Mouse (Mus musculus) heart, embryonic 14.5 days (tissue): Measurements from ENCODE around the gene Rpl28. TPM values are rescaled to one million over a fixed set of nuclear protein-coding genes. Genes with fewer than 3 reads are reported as not detected.

ENCODE experiments used
- ATAC-seq: fragments of 200-750 bp; cut with Nextera tagmentation; 2 replicates; pipeline ENCODE4 v1.8.0; 2017; ENCODE audit warnings: low read depth, moderate TSS enrichment; ENCODE audit not compliant: insufficient number of reproducible peaks, insufficient read depth, low FRiP score
- H3K27ac ChIP-seq, 2 experiments: fragments of 200-500 bp in 1 of 2; fragments of 300-500 bp in 1 of 2; sonication (generic) in 1 of 2; replicated peaks in 1 of 2; 2 replicates each; pipeline ENCODE4 v1.5.1; 2012 to 2014; ENCODE audit warnings: low read depth in 2 of 2, low read length in 2 of 2, control low read depth in 1 of 2, mild to moderate bottlenecking in 1 of 2, mixed read lengths in 1 of 2; ENCODE audit not compliant: control insufficient read depth in 1 of 2, insufficient read depth in 1 of 2
- H3K27me3 ChIP-seq: fragments of 300-500 bp; sonication (generic); 2 replicates; pipeline ENCODE4 v1.6.1; 2014; ENCODE audit warnings: mild to moderate bottlenecking, low read length, control low read depth; ENCODE audit not compliant: control insufficient read depth, insufficient read depth
- H3K36me3 ChIP-seq: fragments of 300-500 bp; sonication (generic); 2 replicates; pipeline ENCODE4 v1.6.1; 2014; ENCODE audit warnings: mild to moderate bottlenecking, control low read depth, low read length, mixed read lengths; ENCODE audit not compliant: control insufficient read depth, insufficient read depth
- H3K4me1 ChIP-seq, 2 experiments: fragments of 200-500 bp in 1 of 2; fragments of 300-500 bp in 1 of 2; sonication (generic) in 1 of 2; 2 replicates each; pipeline ENCODE4 v1.6.1; 2012 to 2014; ENCODE audit warnings: low read length in 2 of 2, control low read depth in 1 of 2, mixed read lengths in 1 of 2; ENCODE audit not compliant: control insufficient read depth in 2 of 2, insufficient read depth in 2 of 2
- H3K4me2 ChIP-seq: fragments of 300-500 bp; sonication (generic); 2 replicates; pipeline ENCODE4 v1.6.1; 2014; ENCODE audit warnings: mild to moderate bottlenecking, low read length
- H3K4me3 ChIP-seq, 2 experiments: fragments of 200-500 bp in 1 of 2; fragments of 300-500 bp in 1 of 2; sonication (generic) in 1 of 2; 2 replicates each; pipeline ENCODE4 v1.5.1; 2012 to 2014; ENCODE audit warnings: low read length in 2 of 2, mild to moderate bottlenecking in 2 of 2, control low read depth in 1 of 2, low read depth in 1 of 2, moderate library complexity in 1 of 2; ENCODE audit not compliant: control insufficient read depth in 1 of 2, insufficient read depth in 1 of 2
- H3K9ac ChIP-seq: fragments of 300-500 bp; sonication (generic); 2 replicates; pipeline ENCODE4 v1.6.1; 2014; ENCODE audit warnings: mild to moderate bottlenecking, low read length
- H3K9me3 ChIP-seq: fragments of 300-500 bp; sonication (generic); 2 replicates; pipeline ENCODE4 v1.6.1; 2016; ENCODE audit warnings: low read length, control low read depth; ENCODE audit not compliant: control insufficient read depth
- whole genome bisulfite sequencing: fragments of 180-500 bp; shearing (Covaris S2); extraction: QIAGEN DNeasy Blood & Tissue Kit; methylation state at CpG from one replicate; pipeline ENCODE4 v1.1.7; 2014; 5-methylcytosine and 5-hydroxymethylcytosine counted together
- polyA plus RNA-seq: library from polyadenylated mRNA; unstranded; fragments of >200 nt; fragmentation: Nextera tagmentation; extraction: Ambion mirVana; gene quantifications from 2 replicates; pipeline ENCODE4 v1.2.1, GENCODE M21; 2014

Rpl28 gene
- polyA plus RNA-seq, 1 experiment from 2014 or later = 179 TPM

DNA sequence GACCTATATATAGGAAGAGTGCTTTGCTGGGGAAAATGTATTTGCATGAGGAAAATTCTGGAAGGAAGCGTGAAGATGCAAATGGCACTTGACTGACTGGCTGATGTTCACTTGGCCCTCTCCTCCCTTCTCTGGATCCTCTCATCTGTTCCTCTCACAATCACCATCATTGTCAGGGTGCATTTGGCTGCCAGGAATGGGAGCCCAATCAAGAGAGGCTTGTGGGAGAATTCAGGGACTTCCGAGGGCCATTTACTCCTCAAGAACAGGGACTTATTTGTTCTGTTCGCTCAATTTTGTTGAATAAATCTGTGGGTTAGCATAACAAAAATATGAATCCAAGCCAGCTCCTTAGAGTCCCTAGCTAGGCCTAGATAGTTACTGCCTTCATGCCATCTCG, 29.0 kb downstream of the Rpl28 start:
- peaks cover 10 to 11% of the 10 kb centered on the region in 2 experiments; a peak in 3 of 4 replicates for H3K4me1 ChIP-seq
- no peaks in the 10 kb centered on the region for H3K27me3 ChIP-seq
- 88% methylated on average over 4 of the region's 4 CpGs for WGBS
- H3K4me2 ChIP-seq = no peak overlapping the region
- ATAC-seq = no peak
- no peak overlapping the region for H3K27ac ChIP-seq
- no peaks in the 10 kb centered on the region for H3K36me3 ChIP-seq
- H3K4me3 ChIP-seq = no peak overlapping the region
- H3K9me3 ChIP-seq = no peaks in the 10 kb centered on the region
- no peak overlapping the region for H3K9ac ChIP-seq

DNA sequence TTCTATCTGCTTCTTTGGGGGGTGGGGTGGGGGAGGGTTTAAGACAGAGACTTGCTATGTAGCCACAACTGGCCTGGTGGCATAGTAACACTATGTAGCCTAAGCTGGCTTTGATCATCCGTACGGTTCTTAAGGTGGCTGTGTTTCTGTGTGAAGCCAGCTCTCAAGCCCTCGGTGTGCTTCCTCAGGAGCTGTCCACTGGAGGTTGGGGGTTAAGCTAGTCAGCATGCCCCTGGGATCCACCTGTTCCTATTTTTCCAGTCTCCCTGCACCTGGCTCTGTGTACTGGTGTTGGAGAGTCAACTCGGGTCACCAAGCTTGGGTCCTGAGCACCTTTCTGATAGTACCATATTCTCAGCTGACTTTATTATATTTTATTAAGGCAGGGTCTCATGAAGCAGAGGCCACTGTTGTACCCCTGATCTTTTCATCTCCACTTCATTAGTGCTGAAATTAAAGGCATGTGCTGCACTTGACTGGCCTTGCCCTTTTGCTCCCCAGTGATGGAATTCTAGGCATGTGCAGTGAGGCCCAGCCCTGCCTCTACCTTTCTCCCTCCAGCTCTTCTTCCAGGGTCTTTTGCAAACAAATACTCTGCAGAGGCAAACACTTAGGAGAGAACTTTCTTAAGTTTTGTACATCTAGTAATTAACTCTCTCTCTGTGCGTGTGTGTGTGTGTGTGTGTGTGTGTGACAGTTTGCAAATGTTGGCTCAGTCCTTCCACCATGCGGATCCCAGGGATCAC, 29.7 kb downstream of the Rpl28 start:
- H3K4me3 ChIP-seq = no peak overlapping the region
- H3K27ac ChIP-seq = no peak overlapping the region
- H3K36me3 ChIP-seq = no peaks in the 10 kb centered on the region
- H3K4me1 ChIP-seq = peaks cover 10 to 11% of the 10 kb centered on the region in 2 experiments; a peak in 3 of 4 replicates
- no peak overlapping the region for H3K9ac ChIP-seq
- no peak for ATAC-seq
- 58% methylated on average over 6 of the region's 6 CpGs for WGBS
- no peaks in the 10 kb centered on the region for H3K9me3 ChIP-seq
- peaks cover 3% of the 10 kb centered on the region; the same call in 1 of the 2 replicates for H3K27me3 ChIP-seq
- no peak overlapping the region for H3K4me2 ChIP-seq

DNA sequence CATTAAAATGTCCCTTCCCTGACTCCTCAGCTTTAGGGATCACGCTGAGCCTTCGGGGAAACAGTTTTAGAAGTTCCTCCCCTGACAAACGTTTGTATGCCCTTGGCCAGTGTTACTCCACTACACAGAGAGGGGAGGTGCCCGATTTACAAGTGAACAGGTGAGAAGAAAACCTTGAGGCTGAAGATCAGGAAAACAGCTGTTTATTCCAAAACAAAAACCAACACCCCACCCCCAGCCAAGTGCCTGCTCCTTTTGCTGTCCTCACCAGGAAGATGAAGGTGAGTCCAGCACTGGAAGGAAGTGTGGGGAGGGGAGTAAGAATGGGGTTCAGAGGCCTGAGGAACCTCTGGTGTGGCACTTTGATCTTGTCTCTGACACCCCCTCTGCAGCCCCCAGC, 32.7 kb downstream of the Rpl28 start:
- Histone ChIP-seq H3K27ac (no peak overlapping the region), H3K4me2 (no peak overlapping the region), H3K9ac (no peak overlapping the region), H3K36me3 (no peaks in the 10 kb centered on the region), H3K4me3 (no peak overlapping the region), H3K4me1 (peaks cover 10 to 11% of the 10 kb centered on the region in 2 experiments; a peak in 3 of 4 replicates), H3K27me3 (peaks cover 13% of the 10 kb centered on the region), H3K9me3 (no peaks in the 10 kb centered on the region)
- WGBS = 44% methylated on average over 4 of the region's 4 CpGs
- no peak for ATAC-seq

DNA sequence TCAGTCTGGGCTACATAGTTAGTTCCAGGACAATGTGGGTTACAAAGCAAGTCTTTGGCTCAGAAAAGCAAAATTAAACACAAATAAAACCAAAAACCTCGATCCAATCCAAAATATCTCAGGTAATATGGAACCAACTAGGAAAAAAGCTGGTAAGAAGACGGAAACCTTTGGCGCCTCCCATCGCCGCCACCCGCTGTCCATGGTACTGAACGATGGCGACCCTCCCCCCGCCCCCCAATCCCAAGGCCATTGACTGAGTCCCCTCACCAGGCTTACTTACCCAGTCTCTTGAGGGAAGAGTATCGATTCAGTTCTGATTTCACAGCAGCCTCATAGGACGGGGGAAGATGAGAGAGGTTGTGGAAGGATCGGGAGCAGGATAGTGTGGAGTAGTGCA, 37.8 kb downstream of the Rpl28 start:
- Histone ChIP-seq H3K27ac (no peak overlapping the region), H3K4me1 (no peaks in the 10 kb centered on the region), H3K27me3 (peaks cover 53% of the 10 kb centered on the region), H3K9me3 (no peaks in the 10 kb centered on the region), H3K36me3 (no peaks in the 10 kb centered on the region), H3K4me2 (no peak overlapping the region), H3K9ac (no peak overlapping the region), H3K4me3 (no peak overlapping the region)
- WGBS = 1% methylated on average over 12 of the region's 12 CpGs
- ATAC-seq = no peak

DNA sequence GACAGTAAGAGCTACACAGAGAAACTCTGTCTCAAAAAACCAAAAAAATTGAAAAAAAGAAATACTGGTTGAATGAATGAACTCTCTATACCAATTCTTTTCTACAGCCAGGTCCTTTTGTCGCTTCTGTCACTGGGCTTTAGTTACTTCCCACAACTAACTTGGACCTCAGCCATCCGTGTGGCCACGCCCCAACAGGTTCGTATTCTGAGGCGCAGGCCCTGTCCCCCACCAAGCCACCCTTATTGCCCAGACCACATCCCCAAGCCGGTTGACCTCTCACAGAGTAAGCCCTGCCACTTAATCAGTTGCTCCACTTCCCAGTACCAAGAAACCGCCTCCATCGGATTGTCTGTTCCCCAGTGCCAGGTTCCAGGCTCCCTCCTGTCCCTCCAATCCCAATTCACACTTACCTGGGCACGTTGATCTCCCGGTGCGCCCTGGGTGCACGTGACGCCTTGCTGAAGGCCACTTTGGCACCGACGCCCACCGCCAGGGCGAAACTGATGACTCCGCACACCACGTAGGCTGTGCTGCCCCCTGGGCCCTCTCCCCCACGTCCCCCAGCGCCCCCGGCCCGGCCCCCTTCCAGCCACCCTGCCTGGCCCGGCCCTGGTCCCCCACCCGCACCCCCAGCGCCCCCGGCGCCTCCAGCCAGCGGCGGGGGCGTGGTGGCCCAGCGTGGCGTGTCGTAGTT, 43.1 kb downstream of the Rpl28 start:
- Histone ChIP-seq H3K9ac (peak overlapping the region; percentile 8; the same call in 1 of the 2 replicates), H3K9me3 (no peaks in the 10 kb centered on the region), H3K27ac (no peak overlapping the region), H3K4me3 (peak overlapping the region; percentile 49 to 52), H3K27me3 (peaks cover 72% of the 10 kb centered on the region), H3K4me2 (peak overlapping the region; percentile 84), H3K4me1 (peaks cover 2 to 5% of the 10 kb centered on the region in 2 experiments; a peak in 2 of 4 replicates), H3K36me3 (no peaks in the 10 kb centered on the region)
- ATAC-seq = 0 out of 2 replicates have a peak, but pooled peaks have one; percentile 8
- WGBS = 4% methylated on average over 31 of the region's 34 CpGs

DNA sequence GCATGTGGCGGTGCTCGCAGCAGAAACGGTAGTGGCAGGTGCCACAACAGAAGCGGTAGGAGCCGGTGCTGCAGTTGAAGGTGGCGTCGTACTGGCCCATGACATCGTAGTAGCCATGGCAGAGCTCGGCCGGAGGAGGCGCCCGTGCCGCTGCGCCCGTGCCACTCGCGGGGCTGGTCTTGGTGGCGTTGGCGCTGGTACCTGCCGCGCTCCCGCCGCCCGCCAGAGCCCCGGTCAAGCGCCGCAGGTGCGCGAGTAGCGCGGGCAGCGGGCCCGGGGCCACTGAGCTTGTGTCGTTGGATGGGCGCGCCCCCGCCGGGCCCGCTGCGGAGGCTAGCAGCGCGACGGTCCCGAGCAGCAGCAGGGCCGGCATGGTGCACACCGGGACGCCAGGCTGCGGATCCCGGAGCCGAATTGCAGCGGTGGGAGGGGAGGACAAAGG, 43.7 kb downstream of the Rpl28 start:
- Histone ChIP-seq H3K27ac (no peak overlapping the region), H3K4me2 (peak overlapping the region; percentile 84), H3K9ac (peak overlapping the region; percentile 48; the same call in 1 of the 2 replicates), H3K4me1 (peaks cover 2 to 5% of the 10 kb centered on the region in 2 experiments; a peak in 2 of 4 replicates), H3K36me3 (no peaks in the 10 kb centered on the region), H3K4me3 (peak overlapping the region; percentile 49 to 52), H3K27me3 (peaks cover 69% of the 10 kb centered on the region), H3K9me3 (no peaks in the 10 kb centered on the region)
- under 1% methylated on average over 51 of the region's 51 CpGs for WGBS
- peak; percentile 20; the same call in 1 of the 2 replicates for ATAC-seq

DNA sequence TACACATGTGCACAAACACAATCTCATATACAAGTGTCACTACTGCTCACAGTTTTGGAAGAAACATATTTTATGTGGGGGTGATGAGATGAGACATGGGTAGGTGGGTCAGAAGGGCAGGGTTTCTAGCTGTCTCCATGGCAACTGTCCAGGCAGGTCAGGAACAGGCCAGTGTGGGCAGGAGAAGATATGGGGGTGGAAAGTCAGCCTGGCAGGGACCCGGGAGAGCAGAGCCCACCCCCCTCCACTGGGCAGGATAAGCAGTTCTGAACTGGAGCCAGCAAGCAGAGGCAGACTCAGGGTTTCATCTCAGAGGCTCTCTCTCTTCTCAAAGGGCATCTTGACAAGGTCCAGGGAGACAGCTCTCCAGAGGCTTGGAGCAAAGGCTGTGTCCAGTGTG, 45.0 kb downstream of the Rpl28 start:
- Histone ChIP-seq H3K4me3 (no peak overlapping the region), H3K27me3 (peaks cover 72% of the 10 kb centered on the region), H3K9me3 (no peaks in the 10 kb centered on the region), H3K9ac (no peak overlapping the region), H3K36me3 (no peaks in the 10 kb centered on the region), H3K4me2 (no peak overlapping the region), H3K4me1 (peaks cover 2 to 6% of the 10 kb centered on the region in 2 experiments; a peak in 3 of 4 replicates), H3K27ac (no peak overlapping the region)
- ATAC-seq = no peak
- 0% methylated on average over 1 of the region's 1 CpGs for WGBS
